Mouse (Mus musculus): ENCODE measurements around the gene Tut7. TPM values are rescaled to one million over a fixed set of nuclear protein-coding genes. Genes with fewer than 3 reads are reported as not detected.
A peak's percentile ranks its signal among the peaks of the same experiment; 100 is the strongest.

The Tut7 gene
- 42.3 and 51.2 TPM in 2 replicates for total RNA-seq (2014; rRNA removed)
- 26.8 and 36.8 TPM in 2 replicates for polyA plus RNA-seq (2015; fragmentation: Nextera tagmentation; extraction: Ambion mirVana)

- Histone ChIP-seq H3K9ac (peak within 1 kb of the TSS; percentile 79), H3K27ac (ENCODE audit: low read depth, low read length) (peak within 1 kb of the TSS; percentile 88), H3K4me2 (ENCODE audit: low read depth) (peak within 1 kb of the TSS; percentile 83), H3K4me1 (ENCODE audit: insufficient read depth) (peaks cover 24% of the 10 kb centered on the region), H3K4me3 (ENCODE audit: low read depth, low read length) (peak within 1 kb of the TSS; percentile 68), H3K9me3 (ENCODE audit: low read length) (no peaks in the 10 kb centered on the region), H3K36me3 (ENCODE audit: insufficient read depth) (0 out of 2 replicates have a peak, but pooled peaks cover 5% of the 10 kb centered on the region), H3K27me3 (ENCODE audit: insufficient read depth, low read length) (no peaks in the 10 kb centered on the region)
- TF ChIP-seq CTCF (IDR thresholded peaks at IDR 0.05; ENCODE audit: low read depth): no peak
- 2% methylated on average over 97 of the region's 100 CpGs for WGBS
- peak; percentile 99 for ATAC-seq
- peak; percentile 96 for DNase-seq
These were observed at the start of gene Tut7 for GRCm38 (mm10) chr13:59822507-59823462. TSS of gene Tut7 (minus strand) at chr13:59823147.

- H3K27me3 ChIP-seq (ENCODE audit: insufficient read depth, low read length): no peaks in the 10 kb centered on the region
- no peak for TF ChIP-seq CTCF (IDR thresholded peaks at IDR 0.05; ENCODE audit: low read depth)
- DNase-seq (no peak), ATAC-seq (no peak)
- no peaks in the 10 kb centered on the region for H3K4me1 ChIP-seq (ENCODE audit: insufficient read depth)
- no peak overlapping the region for H3K4me2 ChIP-seq (ENCODE audit: low read depth)
- H3K9ac ChIP-seq: no peak overlapping the region
- 81% methylated on average over 7 of the region's 7 CpGs for WGBS
- no peak overlapping the region for H3K4me3 ChIP-seq (ENCODE audit: low read depth, low read length)
- no peak overlapping the region for H3K27ac ChIP-seq (ENCODE audit: low read depth, low read length)
- no peaks in the 10 kb centered on the region for H3K36me3 ChIP-seq (ENCODE audit: insufficient read depth)
- H3K9me3 ChIP-seq (ENCODE audit: low read length): no peaks in the 10 kb centered on the region
These were observed 49.5 kb upstream of the Tut7 start for GRCm38 (mm10) chr13:59872446-59872845.

GRCm38 (mm10) chr13:59870004-59870403 lies 47.1 kb upstream of the Tut7 start:
- no peak for TF ChIP-seq CTCF (IDR thresholded peaks at IDR 0.05; ENCODE audit: low read depth)
- Histone ChIP-seq H3K4me3 (ENCODE audit: low read depth, low read length) (no peak overlapping the region), H3K9ac (no peak overlapping the region), H3K36me3 (ENCODE audit: insufficient read depth) (no peaks in the 10 kb centered on the region), H3K27ac (ENCODE audit: low read depth, low read length) (no peak overlapping the region), H3K27me3 (ENCODE audit: insufficient read depth, low read length) (no peaks in the 10 kb centered on the region), H3K4me2 (ENCODE audit: low read depth) (no peak overlapping the region), H3K4me1 (ENCODE audit: insufficient read depth) (no peaks in the 10 kb centered on the region), H3K9me3 (ENCODE audit: low read length) (no peaks in the 10 kb centered on the region)
- WGBS: 70% methylated on average over 5 of the region's 5 CpGs
- no peak for ATAC-seq
- no peak for DNase-seq

GRCm38 (mm10) chr13:59868011-59868649 lies 45.2 kb upstream of the Tut7 start:
- 80% methylated on average over 9 of the region's 9 CpGs for WGBS
- H3K27me3 ChIP-seq (ENCODE audit: insufficient read depth, low read length): no peaks in the 10 kb centered on the region
- TF ChIP-seq CTCF (IDR thresholded peaks at IDR 0.05; ENCODE audit: low read depth): peak; percentile 36; the same call in 1 of the 2 replicates
- no peaks in the 10 kb centered on the region for H3K36me3 ChIP-seq (ENCODE audit: insufficient read depth)
- no peak overlapping the region for H3K27ac ChIP-seq (ENCODE audit: low read depth, low read length)
- ATAC-seq (no peak), DNase-seq (no peak)
- H3K4me1 ChIP-seq (ENCODE audit: insufficient read depth): no peaks in the 10 kb centered on the region
- no peak overlapping the region for H3K4me2 ChIP-seq (ENCODE audit: low read depth)
- H3K9me3 ChIP-seq (ENCODE audit: low read length): no peaks in the 10 kb centered on the region
- H3K4me3 ChIP-seq (ENCODE audit: low read depth, low read length): no peak overlapping the region
- no peak overlapping the region for H3K9ac ChIP-seq

- Histone ChIP-seq H3K4me1 (ENCODE audit: insufficient read depth) (no peaks in the 10 kb centered on the region), H3K9me3 (ENCODE audit: low read length) (no peaks in the 10 kb centered on the region), H3K27me3 (ENCODE audit: insufficient read depth, low read length) (no peaks in the 10 kb centered on the region), H3K9ac (no peak overlapping the region), H3K27ac (ENCODE audit: low read depth, low read length) (no peak overlapping the region), H3K4me2 (ENCODE audit: low read depth) (no peak overlapping the region), H3K36me3 (ENCODE audit: insufficient read depth) (no peaks in the 10 kb centered on the region), H3K4me3 (ENCODE audit: low read depth, low read length) (no peak overlapping the region)
- 86% methylated on average over 7 of the region's 7 CpGs for WGBS
- no peak for TF ChIP-seq CTCF (IDR thresholded peaks at IDR 0.05; ENCODE audit: low read depth)
- no peak for ATAC-seq
- DNase-seq: no peak
These were observed 44.2 kb upstream of the Tut7 start for GRCm38 (mm10) chr13:59867103-59867502.

GRCm38 (mm10) chr13:59859515-59859914 lies 36.6 kb upstream of the Tut7 start:
- no peak overlapping the region for H3K9ac ChIP-seq
- H3K4me2 ChIP-seq (ENCODE audit: low read depth): no peak overlapping the region
- no peak overlapping the region for H3K27ac ChIP-seq (ENCODE audit: low read depth, low read length)
- H3K36me3 ChIP-seq (ENCODE audit: insufficient read depth): no peaks in the 10 kb centered on the region
- H3K27me3 ChIP-seq (ENCODE audit: insufficient read depth, low read length): no peaks in the 10 kb centered on the region
- H3K9me3 ChIP-seq (ENCODE audit: low read length): no peaks in the 10 kb centered on the region
- TF ChIP-seq CTCF (IDR thresholded peaks at IDR 0.05; ENCODE audit: low read depth): no peak
- ATAC-seq: peak; percentile 63
- no peak overlapping the region for H3K4me3 ChIP-seq (ENCODE audit: low read depth, low read length)
- 63% methylated on average over 7 of the region's 7 CpGs for WGBS
- no peak for DNase-seq
- no peaks in the 10 kb centered on the region for H3K4me1 ChIP-seq (ENCODE audit: insufficient read depth)

Measured in forebrain, postnatal 0 days (tissue).